Comparison of ENCODE assay signal across 9 mouse cellular contexts in genomic region chr4:34882291-34882769, GRCm38 (mm10). TPM values are rescaled to one million over a fixed set of nuclear protein-coding genes. Genes with fewer than 3 reads are reported as not detected.
DNase-seq lines count a peak whose midpoint lies in the region; ATAC-seq and TF ChIP-seq lines count a peak whose summit lies in the region.
"Had no signal": no experiment of that assay in that cellular context is flagged by ENCODE, and none has a peak within 500 bp of the region (broad histone marks: within the 10 kb centered on the region; RNA-seq: fewer than 3 reads in every experiment).

No protein-coding gene starts in this region.

- H3K4me1 ChIP-seq in embryonic fibroblast, embryonic 13.5 days (ENCODE audit: control insufficient read depth, insufficient read depth, low read length), result no peaks in the 10 kb centered on the region; the same call in 1 of the 2 replicates
- peaks cover 31% of the 10 kb centered on the region for H3K4me1 ChIP-seq in hindbrain, embryonic 10.5 days (replicated peaks)
- H3K4me1 ChIP-seq in limb, embryonic 12.5 days (replicated peaks), result peaks cover 17% of the 10 kb centered on the region
- H3K4me1 ChIP-seq in midbrain, embryonic 11.5 days (ENCODE audit: control insufficient read depth, insufficient read depth, low read length), result peaks cover 12% of the 10 kb centered on the region
- H3K4me1 ChIP-seq in spleen, adult 2 months (ENCODE audit: control insufficient read depth, insufficient read depth, insufficient read length), result peaks cover 8% of the 10 kb centered on the region

- TF ChIP-seq CTCF in embryonic fibroblast, embryonic 13.5 days (IDR thresholded peaks at IDR 0.05; ENCODE audit: borderline replicate concordance, insufficient read depth, low read length), result no peak
- no peak for TF ChIP-seq CTCF in spleen, adult 2 months (IDR thresholded peaks at IDR 0.05; ENCODE audit: extremely low read depth, insufficient read depth, insufficient read length, insufficient replicate concordance)

- H3K4me3 ChIP-seq in embryonic fibroblast, embryonic 13.5 days (ENCODE audit: insufficient read depth, low read length), result peak overlapping the region; percentile 63
- peak overlapping the region; percentile 89 for H3K4me3 ChIP-seq in hindbrain, embryonic 10.5 days
- H3K4me3 ChIP-seq in limb, embryonic 12.5 days (replicated peaks), result peak overlapping the region; percentile 95
- H3K4me3 ChIP-seq in midbrain, embryonic 11.5 days (ENCODE audit: low read depth, low read length), result peak overlapping the region; percentile 94
- peak overlapping the region; percentile 92 for H3K4me3 ChIP-seq in spleen, adult 2 months (ENCODE audit: extremely low read depth, insufficient read depth, insufficient read length)

- under 1% methylated on average over 58 of the region's 58 CpGs for WGBS in hindbrain, embryonic 10.5 days
- WGBS in limb, embryonic 12.5 days, result under 1% methylated on average over 44 of the region's 58 CpGs
- WGBS in midbrain, embryonic 11.5 days, result under 1% methylated on average over 53 of the region's 58 CpGs
- under 1% methylated on average over 57 of the region's 58 CpGs for WGBS in spleen, adult 2 months

- peaks cover 39% of the 10 kb centered on the region for H3K36me3 ChIP-seq in hindbrain, embryonic 10.5 days
- peaks cover 17% of the 10 kb centered on the region for H3K36me3 ChIP-seq in limb, embryonic 12.5 days
- H3K36me3 ChIP-seq in midbrain, embryonic 11.5 days (ENCODE audit: control insufficient read depth, insufficient read depth, low read length), result no peaks in the 10 kb centered on the region
- no peaks in the 10 kb centered on the region for H3K36me3 ChIP-seq in spleen, adult 2 months (ENCODE audit: control insufficient read depth, insufficient read depth, low read length)

- DNase-seq in adrenal gland, postnatal 36 days, result peak; percentile 52 to 59
- no peak for DNase-seq in adrenal gland, adult 2 months
- DNase-seq in R1 (ENCODE audit: low read depth, low spot score), result peak; percentile 83
- peak; percentile 76 for DNase-seq in hindbrain, embryonic 10.5 days (ENCODE audit: low spot score)
- DNase-seq in midbrain, embryonic 11.5 days (ENCODE audit: low spot score, missing footprints), result peak; percentile 95
- peak in 1 of 2 experiments; percentile 67 for DNase-seq in spleen, adult 2 months (ENCODE audit: low read depth in 1 of 2, low spot score in 2 of 2)

- ATAC-seq in limb, embryonic 12.5 days (ENCODE audit: insufficient number of reproducible peaks, insufficient read depth, low FRiP score, low TSS enrichment, low read depth), result peak; percentile 58
- ATAC-seq in midbrain, embryonic 11.5 days (ENCODE audit: low FRiP score), result peak; percentile 82

- peak overlapping the region; percentile 84 for H3K27ac ChIP-seq in embryonic fibroblast, embryonic 13.5 days (ENCODE audit: insufficient read depth, low read length)
- peak overlapping the region; percentile 100 for H3K27ac ChIP-seq in hindbrain, embryonic 10.5 days
- H3K27ac ChIP-seq in limb, embryonic 12.5 days, result peak overlapping the region; percentile 98
- H3K27ac ChIP-seq in midbrain, embryonic 11.5 days (ENCODE audit: low read depth, low read length), result peak overlapping the region; percentile 99
- peak overlapping the region; percentile 89 for H3K27ac ChIP-seq in spleen, adult 2 months (ENCODE audit: insufficient read depth, low read length)

- peaks cover 2% of the 10 kb centered on the region; the same call in 1 of the 2 replicates for H3K9me3 ChIP-seq in hindbrain, embryonic 10.5 days
- H3K9me3 ChIP-seq in limb, embryonic 12.5 days, result peaks cover 8% of the 10 kb centered on the region; the same call in 1 of the 2 replicates
- H3K9me3 ChIP-seq in midbrain, embryonic 11.5 days (ENCODE audit: control insufficient read depth, low read length), result no peaks in the 10 kb centered on the region

- peak overlapping the region; percentile 73 for H3K4me2 ChIP-seq in limb, embryonic 12.5 days
- peak overlapping the region; percentile 74 for H3K4me2 ChIP-seq in midbrain, embryonic 11.5 days

- peak overlapping the region; percentile 99 for H3K9ac ChIP-seq in limb, embryonic 12.5 days (replicated peaks)
- H3K9ac ChIP-seq in midbrain, embryonic 11.5 days (ENCODE audit: low read length), result peak overlapping the region; percentile 99

- TF ChIP-seq POLR2A in embryonic fibroblast, embryonic 13.5 days (IDR thresholded peaks at IDR 0.05; ENCODE audit: low read depth, low read length), result peak; percentile 57; the same call in 1 of the 2 replicates
- no peak for TF ChIP-seq POLR2A in spleen, adult 2 months (IDR thresholded peaks at IDR 0.05; ENCODE audit: low read depth, low read length)

- H3K27me3 ChIP-seq in hindbrain, embryonic 10.5 days (ENCODE audit: insufficient read depth, poor library complexity, severe bottlenecking), result no peaks in the 10 kb centered on the region
- H3K27me3 ChIP-seq in limb, embryonic 12.5 days, result no peaks in the 10 kb centered on the region
- H3K27me3 ChIP-seq in midbrain, embryonic 11.5 days (ENCODE audit: control insufficient read depth, insufficient read depth, low read length), result no peaks in the 10 kb centered on the region
- H3K27me3 ChIP-seq in spleen, adult 2 months (ENCODE audit: control insufficient read depth, insufficient read depth, low read length), result no peaks in the 10 kb centered on the region

RNA-seq across cellular contexts. Expression of gene Zfp292, which starts 0.4 kb away (rescaled TPM):
- 10 to 100 TPM; 17.1 to 21.3 TPM for total RNA-seq in adrenal gland, postnatal 36 days (2021)
- total RNA-seq in adrenal gland, adult 2 months (2021), result 10 to 100 TPM; 15.4 to 19.8 TPM
- polyA plus RNA-seq in adrenal gland, adult 2 months (2012; rRNA removed), result 0.50 and 0.68 TPM in 2 replicates
- polyA plus RNA-seq in embryonic fibroblast, embryonic 13.5 days (2011; ENCODE audit: insufficient read length, low read depth, missing spikeins), result 16.6 and 21.7 TPM in 2 replicates
- polyA plus RNA-seq in hindbrain, embryonic 10.5 days (2016; fragmentation: Nextera tagmentation; extraction: Ambion mirVana), result 21.0 and 22.8 TPM in 2 replicates
- polyA plus RNA-seq in limb, embryonic 12.5 days (2016; fragmentation: Nextera tagmentation; extraction: Ambion mirVana), result 31.1 and 31.7 TPM in 2 replicates
- 40.1 and 47.2 TPM in 2 replicates for polyA plus RNA-seq in midbrain, embryonic 11.5 days (2014; fragmentation: Nextera tagmentation; extraction: Ambion mirVana)
- polyA plus RNA-seq in spleen, adult 2 months (2012; rRNA removed), result 2.0 and 2.1 TPM in 2 replicates

RNA-seq across cellular contexts. Expression of gene Cga, which starts 11.2 kb away (rescaled TPM):
- total RNA-seq in adrenal gland, postnatal 36 days (2021), result not detected
- not detected for total RNA-seq in adrenal gland, adult 2 months (2021)
- polyA plus RNA-seq in adrenal gland, adult 2 months (2012; rRNA removed), result not detected in 2 replicates
- polyA plus RNA-seq in embryonic fibroblast, embryonic 13.5 days (2011; ENCODE audit: insufficient read length, low read depth, missing spikeins), result not detected in 2 replicates
- polyA plus RNA-seq in hindbrain, embryonic 10.5 days (2016; fragmentation: Nextera tagmentation; extraction: Ambion mirVana), result 0.41 and 0.78 TPM in 2 replicates
- not detected in 2 replicates for polyA plus RNA-seq in limb, embryonic 12.5 days (2016; fragmentation: Nextera tagmentation; extraction: Ambion mirVana)
- not detected in 2 replicates for polyA plus RNA-seq in midbrain, embryonic 11.5 days (2014; fragmentation: Nextera tagmentation; extraction: Ambion mirVana)
- polyA plus RNA-seq in spleen, adult 2 months (2012; rRNA removed), result not detected in 2 replicates
- total RNA-seq: left cerebral cortex, postnatal 36 days had no signal
